Mouse (Mus musculus) inflammation-experienced regulatory T-cells (primary cell): ENCODE measurements around the gene Olfr747. TPM values are rescaled to one million over a fixed set of nuclear protein-coding genes. Genes with fewer than 3 reads are reported as not detected.

ENCODE experiments used
- polyA plus RNA-seq, 2 experiments: library from polyadenylated mRNA; unstranded; fragments of 100-300 nt; shearing (Covaris generic); gene quantifications; one replicate each; pipeline ENCODE4 v1.2.1; 2017

Olfr747 gene
- not detected for polyA plus RNA-seq

DNA sequence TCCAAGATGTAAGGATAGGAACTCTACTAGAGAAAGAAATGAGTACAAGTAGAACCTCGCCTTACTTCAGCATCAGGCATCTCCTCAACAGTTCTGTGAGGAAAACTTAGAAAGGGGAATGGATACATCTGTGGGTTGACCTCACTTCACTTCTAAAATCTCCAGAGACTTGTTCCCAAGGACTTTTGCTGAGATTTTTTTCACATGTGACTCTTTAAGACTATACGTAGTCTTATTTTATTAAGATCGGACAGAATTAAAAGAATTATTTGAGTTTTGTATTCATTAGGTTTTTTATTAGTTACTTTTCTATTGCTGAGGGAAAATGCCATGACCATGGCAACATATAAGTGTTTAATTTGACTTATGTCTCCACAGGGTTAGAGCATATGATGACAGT, at the start of gene Olfr747:
Olfr747 (minus strand) TSS at position 101 of the 400 bp plus-strand sequence.

DNA sequence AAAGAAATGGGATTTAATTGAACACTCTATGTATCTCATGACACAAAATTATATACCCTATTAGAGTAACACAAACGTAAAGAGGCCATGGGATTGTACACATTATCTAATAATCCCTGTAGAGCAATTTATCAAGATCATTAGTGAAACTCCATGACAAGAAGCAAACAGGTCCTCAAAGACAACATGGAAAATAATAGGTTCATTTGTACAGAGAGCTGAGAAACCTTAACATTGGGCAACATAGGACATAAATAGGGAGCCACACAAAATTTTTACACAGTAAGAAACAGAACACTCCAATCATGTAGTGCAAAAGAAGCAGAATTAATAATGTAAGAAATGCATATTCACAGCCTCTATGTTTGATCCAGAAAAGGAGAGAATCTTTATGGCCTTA, 14.1 kb upstream of the Olfr747 start, which contains the start of gene Olfr748:
Olfr748 (plus strand) TSS at position 301 of the 400 bp plus-strand sequence.

DNA sequence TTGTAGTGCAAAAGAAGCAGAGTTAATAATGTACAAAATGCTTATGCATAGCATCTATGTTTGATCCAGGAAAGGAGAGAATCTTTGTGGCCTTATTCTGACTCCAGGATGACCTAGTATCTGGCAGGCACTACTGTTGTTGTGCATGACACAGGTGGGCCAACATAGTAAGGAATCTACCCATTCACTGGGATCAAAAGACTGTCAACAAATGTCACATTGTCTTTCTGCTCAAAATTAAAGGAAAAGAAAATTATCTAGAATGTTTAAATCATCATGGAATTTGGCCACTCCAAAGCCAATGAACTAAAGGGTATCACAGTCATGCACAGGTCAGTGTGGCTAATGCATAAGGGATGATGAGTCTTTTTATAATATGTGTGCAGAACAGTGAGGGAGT, 46.2 kb downstream of the Olfr747 start, which contains the start of gene Olfr746:
Olfr746 (plus strand) TSS at position 301 of the 400 bp plus-strand sequence.

DNA sequence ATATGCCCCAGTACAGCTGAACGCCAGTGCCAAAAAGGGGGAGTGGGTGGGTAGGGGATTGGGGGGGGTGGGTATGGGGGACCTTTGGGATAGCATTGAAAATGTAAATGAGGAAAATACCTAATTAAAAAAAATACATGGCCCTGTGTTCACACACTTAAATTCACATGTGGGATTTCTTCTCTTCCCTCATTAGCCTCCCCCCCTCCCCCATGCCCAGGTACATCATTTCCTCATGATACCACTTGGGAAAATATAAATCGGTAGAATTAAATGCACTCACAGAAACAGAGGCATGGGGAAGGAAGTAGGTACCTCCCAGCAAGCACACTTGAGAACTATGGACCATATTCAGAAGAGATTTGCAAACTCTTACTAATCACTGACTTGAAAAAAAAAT, 53.9 kb downstream of the Olfr747 start, which contains the start of gene Olfr745:
Olfr745 (plus strand) TSS at position 301 of the 400 bp plus-strand sequence.

Other genes starting within 250 kb of the Olfr747 start
- not detected for gene Olfr740, start 247.7 kb downstream of the Olfr747 start, polyA plus RNA-seq
- gene Olfr741, start 220.5 kb downstream of the Olfr747 start, polyA plus RNA-seq: not detected
- gene Olfr742, start 189.6 kb downstream of the Olfr747 start, polyA plus RNA-seq: not detected
- gene Olfr743, start 171.4 kb downstream of the Olfr747 start, polyA plus RNA-seq: under 1 TPM in 1 of 2 experiments, not detected in 1; 0.27 TPM
- not detected for gene Olfr744, start 78.3 kb downstream of the Olfr747 start, polyA plus RNA-seq
- gene Olfr745, start 53.8 kb downstream of the Olfr747 start, polyA plus RNA-seq: 1 to 10 TPM in 1 of 2 experiments, under 1 TPM in 1; 0.19 to 1.2 TPM
- gene Olfr746, start 46.1 kb downstream of the Olfr747 start, polyA plus RNA-seq: not detected
- under 1 TPM in 1 of 2 experiments, not detected in 1; 0.71 TPM for gene Olfr748, start 14.2 kb upstream of the Olfr747 start, polyA plus RNA-seq
- not detected for gene Olfr749, start 51.9 kb upstream of the Olfr747 start, polyA plus RNA-seq
- gene Ttc5, start 92.3 kb upstream of the Olfr747 start, polyA plus RNA-seq: 100 to 1,000 TPM; 107 to 120 TPM
- gene Ccnb1ip1, start 114.5 kb upstream of the Olfr747 start, polyA plus RNA-seq: under 1 TPM in 1 of 2 experiments, not detected in 1; 0.37 TPM
- gene Parp2, start 114.6 kb upstream of the Olfr747 start, polyA plus RNA-seq: 10 to 100 TPM; 74.4 to 87.3 TPM
- 10 to 100 TPM; 20.6 to 24.3 TPM for gene Tep1, start 177.4 kb upstream of the Olfr747 start, polyA plus RNA-seq
- under 1 TPM; 0.33 to 0.40 TPM for gene Klhl33, start 204.3 kb upstream of the Olfr747 start, polyA plus RNA-seq
- gene Osgep, start 231.7 kb upstream of the Olfr747 start, polyA plus RNA-seq: 100 to 1,000 TPM in 1 of 2 experiments, 10 to 100 TPM in 1; 95.6 to 104 TPM
- gene Apex1, start 231.8 kb upstream of the Olfr747 start, polyA plus RNA-seq: 10 to 100 TPM; 50.0 to 51.6 TPM
- gene Pip4p1, start 237.7 kb upstream of the Olfr747 start, polyA plus RNA-seq: 10 to 100 TPM; 67.6 to 81.9 TPM
- gene Pnp, start 237.9 kb upstream of the Olfr747 start, polyA plus RNA-seq: 10 to 100 TPM; 47.8 to 51.5 TPM